Mouse (Mus musculus) large intestine, adult 2 months (tissue): Measurements from ENCODE around the gene Ahnak2. TPM values are rescaled to one million over a fixed set of nuclear protein-coding genes. Genes with fewer than 3 reads are reported as not detected.

Experiments
- DNase-seq: peaks from one replicate; pipeline ENCODE4 v3.0.0-alpha.2; 2012; ENCODE audit warnings: low read depth, low spot score
- WGBS: fragments of 180-500 bp; shearing (Covaris S2); methylation state at CpG from one replicate; pipeline ENCODE4 v1.1.7; 2018; 5-methylcytosine and 5-hydroxymethylcytosine counted together
- polyA plus RNA-seq: library from polyadenylated mRNA; depleted of rRNA; stranded (reverse); fragments of >200 nt; gene quantifications from 2 replicates; pipeline ENCODE4 v1.2.3, GENCODE M21; 2012

Gene Ahnak2
- polyA plus RNA-seq, 1 experiment, result 1.6 TPM

DNA sequence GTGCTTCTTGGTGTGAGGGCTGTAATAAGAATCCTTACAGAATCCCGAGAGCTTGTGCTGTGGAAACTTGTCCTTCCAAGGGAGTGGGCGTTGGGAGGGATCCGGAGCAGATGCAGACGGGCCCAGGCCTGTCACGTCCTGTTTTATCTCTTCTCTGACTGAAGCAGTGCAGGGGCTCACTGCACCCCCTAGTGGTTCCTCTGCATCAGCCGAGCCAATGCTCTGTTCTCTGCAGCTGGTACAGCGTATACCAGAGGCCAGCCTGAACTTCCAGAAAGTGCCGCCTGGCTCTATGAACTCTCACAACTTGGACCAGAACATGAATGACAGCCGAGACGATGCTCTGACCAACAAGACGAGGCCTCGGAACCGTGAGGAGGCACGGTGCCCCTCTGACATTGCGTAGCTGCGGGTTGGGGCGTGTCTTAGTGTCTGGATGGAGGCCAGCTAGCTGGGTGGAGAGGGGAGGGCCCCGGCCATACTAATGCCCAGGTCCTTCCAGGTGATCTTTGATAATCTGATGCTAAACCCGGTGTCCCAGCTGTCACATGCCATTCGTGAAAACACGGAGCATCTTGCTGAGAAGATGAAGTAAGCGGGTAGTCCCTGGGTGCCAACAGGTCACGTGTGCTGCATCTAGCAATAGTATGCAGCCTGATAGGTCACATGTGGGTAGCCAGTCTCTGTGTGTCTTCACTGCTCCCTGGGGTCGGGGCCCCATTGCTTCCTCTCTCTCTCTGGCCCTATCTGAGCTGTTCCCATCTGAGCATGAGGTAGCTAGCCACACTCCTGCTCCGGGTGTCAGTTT lies 59.1 kb downstream of the Ahnak2 start:
- 23% methylated on average over 25 of the region's 25 CpGs for WGBS
- no peak for DNase-seq

- WGBS, result 54% methylated on average over 6 of the region's 6 CpGs
- DNase-seq, result no peak
Measured at GRCm38 (mm10) chr12:112742768-112743167, 59.7 kb downstream of the Ahnak2 start.

GRCm38 (mm10) chr12:112739023-112739568 lies 63.4 kb downstream of the Ahnak2 start:
- no peak for DNase-seq
- 92% methylated on average over 24 of the region's 24 CpGs for WGBS

DNA sequence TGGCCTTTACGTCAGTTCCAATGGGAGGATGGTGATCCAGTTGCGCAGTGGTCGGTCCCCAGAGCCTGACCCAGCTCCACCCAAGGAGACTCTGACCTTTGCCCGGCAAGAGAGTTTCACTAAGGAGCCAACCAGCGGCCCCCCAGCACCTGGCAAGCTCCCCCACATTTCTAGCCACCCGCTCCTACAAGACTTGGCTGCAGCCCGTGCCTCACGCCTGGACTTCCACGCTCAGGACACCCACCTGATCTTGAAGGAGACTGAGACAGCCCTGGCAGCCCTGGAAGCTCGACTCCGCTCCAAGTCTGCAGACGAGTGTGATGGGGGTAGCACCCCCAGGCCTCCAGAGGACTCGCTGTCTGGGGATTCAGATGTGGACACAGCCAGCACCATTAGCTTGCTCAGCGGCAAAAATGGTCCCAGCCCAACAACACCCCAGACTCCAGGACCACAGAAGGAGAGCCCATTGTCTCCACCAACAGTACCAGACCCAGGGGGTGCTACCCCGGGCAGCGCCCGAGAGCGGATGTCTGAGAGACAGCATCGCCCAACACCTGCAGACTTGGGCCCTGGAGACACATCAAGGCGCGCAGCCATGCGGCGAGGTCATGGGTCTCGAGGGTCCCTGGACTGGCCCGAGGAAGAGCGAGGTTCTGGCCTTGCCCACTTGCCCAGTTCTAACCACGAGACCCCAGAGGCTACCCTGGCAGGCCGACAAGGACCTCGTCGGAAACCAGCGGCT lies 64.0 kb downstream of the Ahnak2 start:
- 92% methylated on average over 31 of the region's 31 CpGs for WGBS
- DNase-seq, result no peak

DNA sequence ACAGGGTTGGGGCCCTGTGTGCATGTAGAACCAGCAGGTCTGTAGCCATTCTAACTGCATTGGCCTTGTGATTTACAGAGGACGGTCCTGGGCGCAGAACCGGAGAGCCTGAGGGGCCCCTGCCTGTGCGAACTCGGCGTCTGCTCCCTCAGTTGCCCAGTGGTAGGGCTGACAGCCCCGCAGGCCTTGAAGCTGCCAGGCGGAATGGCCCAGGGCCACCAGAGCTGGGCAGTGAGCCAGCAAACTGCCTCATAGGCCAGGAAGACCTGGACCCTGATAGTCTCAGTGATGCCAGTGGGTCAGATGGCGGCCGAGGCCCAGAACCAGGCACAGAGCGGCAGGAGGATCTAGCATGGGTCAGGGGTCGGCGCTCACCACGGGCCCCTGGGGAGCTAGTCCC lies 64.7 kb downstream of the Ahnak2 start:
- 89% methylated on average over 14 of the region's 14 CpGs for WGBS
- no peak for DNase-seq

- 93% methylated on average over 7 of the region's 7 CpGs for WGBS
- no peak for DNase-seq
Measured at GRCm38 (mm10) chr12:112737081-112737480, 65.4 kb downstream of the Ahnak2 start.

- DNase-seq, result no peak
- WGBS, result 91% methylated on average over 10 of the region's 10 CpGs
Measured at GRCm38 (mm10) chr12:112736636-112736925, 65.9 kb downstream of the Ahnak2 start.

DNA sequence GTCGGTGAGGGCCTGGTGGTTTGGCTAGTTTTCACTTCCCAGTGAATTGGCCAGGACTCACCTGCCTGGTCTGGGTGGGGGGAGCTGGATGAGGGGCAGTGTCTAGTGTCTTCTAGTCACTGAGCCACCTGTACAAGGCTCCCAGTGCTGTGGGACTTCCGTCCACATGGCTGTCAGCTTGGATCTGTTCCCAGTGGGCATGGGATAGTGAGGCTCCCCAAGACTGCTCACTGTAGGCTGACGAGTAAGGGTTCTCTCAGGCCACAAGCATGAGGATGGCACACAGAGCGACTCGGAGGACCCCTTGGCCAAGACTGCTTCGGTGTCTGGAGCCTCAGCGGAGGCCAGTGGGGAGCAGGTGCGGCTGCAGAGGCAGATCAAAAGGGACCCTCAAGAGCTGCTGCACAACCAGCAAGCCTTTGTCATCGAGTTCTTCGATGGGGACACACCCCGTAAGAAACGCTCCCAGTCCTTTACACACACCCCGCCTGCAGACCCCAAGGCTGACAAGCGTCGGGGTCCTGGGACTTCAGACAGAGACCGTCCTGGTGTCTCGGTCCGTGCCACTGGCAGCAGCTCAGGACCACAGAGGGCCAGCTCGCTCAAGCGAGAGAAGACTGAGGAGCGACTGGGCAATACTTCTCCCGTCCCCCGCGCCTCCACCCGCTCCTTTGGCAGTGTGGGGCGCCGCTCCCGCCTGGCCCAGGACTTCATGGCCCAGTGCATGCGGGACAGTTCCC lies 66.4 kb downstream of the Ahnak2 start:
- 93% methylated on average over 29 of the region's 29 CpGs for WGBS
- no peak for DNase-seq

DNA sequence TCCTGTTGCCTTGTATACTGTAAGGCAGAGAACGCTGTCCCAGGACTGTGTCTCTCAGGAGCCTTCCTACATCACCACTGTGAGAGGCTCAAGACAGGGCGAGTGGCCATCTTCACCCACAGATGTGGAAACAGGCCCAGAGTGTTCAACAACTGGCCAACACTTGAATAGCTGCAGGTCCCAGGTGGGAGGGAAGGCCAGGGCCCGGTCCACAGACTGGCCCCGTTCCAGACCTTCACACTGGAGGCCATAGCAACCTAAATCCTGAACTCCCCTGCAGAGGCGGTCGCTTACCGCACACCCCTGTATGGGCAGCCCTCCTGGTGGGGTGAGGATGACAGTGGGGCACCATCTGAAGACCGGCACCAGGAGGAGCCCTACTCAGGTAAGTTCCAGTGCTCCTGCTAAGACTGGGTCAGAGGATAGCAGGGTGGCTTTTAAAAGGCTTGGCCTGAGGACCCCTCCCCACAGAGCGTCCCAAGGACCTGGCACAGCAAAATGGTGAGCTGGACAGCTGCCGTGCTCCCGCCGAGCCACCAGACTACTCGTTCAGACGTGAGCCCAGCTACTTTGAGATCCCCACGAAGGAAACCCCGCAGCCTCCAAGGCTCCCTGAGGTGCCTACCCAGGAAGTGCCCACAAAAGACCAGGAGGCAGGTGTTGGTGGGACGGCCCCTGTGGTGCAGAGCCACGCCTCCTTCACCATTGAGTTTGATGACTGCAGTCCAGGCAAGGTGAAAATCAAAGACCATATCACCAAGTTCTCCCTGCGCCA lies 67.4 kb downstream of the Ahnak2 start:
- 91% methylated on average over 19 of the region's 19 CpGs for WGBS
- no peak for DNase-seq

GRCm38 (mm10) chr12:112734108-112734820 lies 68.2 kb downstream of the Ahnak2 start:
- no peak for DNase-seq
- WGBS, result 53% methylated on average over 2 of the region's 2 CpGs

- DNase-seq, result no peak
Measured at GRCm38 (mm10) chr12:112732591-112732990, 69.9 kb downstream of the Ahnak2 start.

GRCm38 (mm10) chr12:112730808-112731207 lies 71.6 kb downstream of the Ahnak2 start:
- 62% methylated on average over 14 of the region's 14 CpGs for WGBS

More at GRCm38 (mm10) chr12:112732591-112732990, 69.9 kb downstream of the Ahnak2 start:
- WGBS, result 87% methylated on average over 10 of the region's 10 CpGs

GRCm38 (mm10) chr12:112727801-112728200 lies 74.7 kb downstream of the Ahnak2 start:
- DNase-seq, result no peak
- whole genome bisulfite sequencing, result 31% methylated on average over 8 of the region's 8 CpGs

More at GRCm38 (mm10) chr12:112730808-112731207, 71.6 kb downstream of the Ahnak2 start:
- no peak for DNase-seq

DNA sequence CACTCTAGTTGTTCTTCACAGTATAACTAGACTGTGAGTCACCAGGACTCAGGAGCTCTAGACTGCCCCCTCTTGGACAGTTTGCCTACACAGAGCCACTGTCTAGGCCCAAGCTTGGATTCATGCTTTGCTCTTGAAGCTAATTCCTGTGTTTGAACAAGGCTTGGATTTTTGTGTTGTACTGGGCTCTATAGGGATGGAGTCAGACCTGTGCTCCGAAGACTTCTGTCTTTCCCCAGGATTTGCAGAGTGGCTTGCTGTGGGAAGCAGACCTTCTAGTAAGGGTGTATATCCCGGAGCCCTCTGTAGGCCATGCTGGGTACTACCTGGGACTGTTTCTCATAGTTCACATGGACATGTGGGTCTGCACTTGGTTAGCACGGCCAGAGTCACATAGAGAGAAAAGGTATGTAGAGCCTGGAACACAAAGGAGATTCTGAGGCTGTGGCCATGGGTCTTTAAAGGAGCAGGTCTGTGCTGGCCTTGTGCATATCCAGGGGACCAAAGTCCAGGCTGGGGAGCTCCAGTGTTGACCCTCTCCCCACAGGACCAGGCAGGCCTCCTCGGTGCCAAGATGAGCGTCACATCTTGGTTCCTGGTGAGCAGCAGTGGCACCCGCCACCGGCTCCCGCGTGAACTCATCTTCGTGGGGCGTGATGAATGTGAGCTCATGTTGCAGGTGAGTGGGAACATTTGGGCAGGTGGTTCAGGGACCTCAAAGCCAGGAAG lies 78.2 kb downstream of the Ahnak2 start:
- 67% methylated on average over 11 of the region's 11 CpGs for WGBS
- no peak for DNase-seq

GRCm38 (mm10) chr12:112723445-112723844 lies 79.0 kb downstream of the Ahnak2 start:
- 73% methylated on average over 6 of the region's 6 CpGs for WGBS
- no peak for DNase-seq

DNA sequence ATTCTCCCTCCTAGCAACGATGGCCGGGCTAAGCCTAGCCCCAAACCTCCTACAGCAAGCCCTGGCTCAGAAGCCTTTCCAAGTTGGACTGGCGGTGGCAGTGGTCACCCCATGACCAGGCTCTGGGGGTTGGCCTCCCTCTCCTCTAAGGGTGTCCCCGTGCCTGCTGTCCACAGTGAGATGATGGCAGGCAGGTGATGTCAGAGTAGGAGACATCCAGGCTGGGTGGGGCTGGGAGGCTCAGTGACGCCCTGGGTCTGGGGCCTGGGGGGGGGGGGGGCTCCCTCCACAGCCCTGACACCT lies 79.5 kb downstream of the Ahnak2 start:
- WGBS, result 6% methylated on average over 5 of the region's 5 CpGs
- DNase-seq, result no peak

GRCm38 (mm10) chr12:112722240-112723027 lies 80.0 kb downstream of the Ahnak2 start:
- no peak for DNase-seq
- 3% methylated on average over 73 of the region's 75 CpGs for WGBS
